Mouse (Mus musculus): ENCODE measurements around the gene Cwc25.

- TF ChIP-seq CTCF (IDR thresholded peaks at IDR 0.05; ENCODE audit: borderline replicate concordance, insufficient read depth, low read length) = no peak
- no peak for TF ChIP-seq POLR2A (IDR thresholded peaks at IDR 0.05; ENCODE audit: low read depth, low read length)
Observed at GRCm38 (mm10) chr11:97742157-97742556, 24.2 kb downstream of the Cwc25 start.

All from embryonic fibroblast, embryonic 13.5 days (primary cell).